Mouse (Mus musculus) B cell, adult 67 days (primary cell): ENCODE results near the gene Trim6. TPM values are rescaled to one million over a fixed set of nuclear protein-coding genes. Genes with fewer than 3 reads are reported as not detected.

Source experiments
- total RNA-seq, 2 experiments: library from RNA; stranded (reverse); gene quantifications; 4 replicates each; pipeline ENCODE4 v1.2.4; 2023

Trim6 gene
- under 1 TPM; 0.39 to 0.70 TPM for total RNA-seq

GRCm38 (mm10) chr7:104218701-104219569, at the start of gene Trim6:
Trim6 (plus strand) TSS chr7:104218793.

DNA sequence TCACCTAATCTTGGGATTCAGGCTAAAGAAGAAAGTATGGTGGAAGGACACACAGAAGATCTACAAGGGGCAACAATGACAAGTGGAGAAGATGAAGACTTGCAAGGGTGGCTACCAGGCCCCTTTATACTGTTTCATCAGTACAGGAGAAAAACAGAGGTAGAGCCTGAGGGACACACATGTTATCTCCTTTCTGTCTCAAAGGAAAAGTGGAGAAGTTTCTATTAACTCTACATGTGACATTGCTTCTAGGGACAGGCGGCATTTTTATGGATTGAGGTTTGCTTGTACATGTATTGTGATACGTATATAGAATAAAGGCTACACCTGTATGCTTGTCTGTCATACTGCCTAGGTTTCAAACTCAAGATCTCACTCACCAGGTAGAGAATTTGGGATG, 35.3 kb upstream of the Trim6 start, which contains the start of gene Olfr648:
Gene Olfr648 (minus strand): TSS at position 101 of the 400 bp plus-strand sequence.

GRCm38 (mm10) chr7:104195885-104196284, 22.7 kb upstream of the Trim6 start, which contains the start of gene Olfr649:
Olfr649 (minus strand) TSS chr7:104195985.

DNA sequence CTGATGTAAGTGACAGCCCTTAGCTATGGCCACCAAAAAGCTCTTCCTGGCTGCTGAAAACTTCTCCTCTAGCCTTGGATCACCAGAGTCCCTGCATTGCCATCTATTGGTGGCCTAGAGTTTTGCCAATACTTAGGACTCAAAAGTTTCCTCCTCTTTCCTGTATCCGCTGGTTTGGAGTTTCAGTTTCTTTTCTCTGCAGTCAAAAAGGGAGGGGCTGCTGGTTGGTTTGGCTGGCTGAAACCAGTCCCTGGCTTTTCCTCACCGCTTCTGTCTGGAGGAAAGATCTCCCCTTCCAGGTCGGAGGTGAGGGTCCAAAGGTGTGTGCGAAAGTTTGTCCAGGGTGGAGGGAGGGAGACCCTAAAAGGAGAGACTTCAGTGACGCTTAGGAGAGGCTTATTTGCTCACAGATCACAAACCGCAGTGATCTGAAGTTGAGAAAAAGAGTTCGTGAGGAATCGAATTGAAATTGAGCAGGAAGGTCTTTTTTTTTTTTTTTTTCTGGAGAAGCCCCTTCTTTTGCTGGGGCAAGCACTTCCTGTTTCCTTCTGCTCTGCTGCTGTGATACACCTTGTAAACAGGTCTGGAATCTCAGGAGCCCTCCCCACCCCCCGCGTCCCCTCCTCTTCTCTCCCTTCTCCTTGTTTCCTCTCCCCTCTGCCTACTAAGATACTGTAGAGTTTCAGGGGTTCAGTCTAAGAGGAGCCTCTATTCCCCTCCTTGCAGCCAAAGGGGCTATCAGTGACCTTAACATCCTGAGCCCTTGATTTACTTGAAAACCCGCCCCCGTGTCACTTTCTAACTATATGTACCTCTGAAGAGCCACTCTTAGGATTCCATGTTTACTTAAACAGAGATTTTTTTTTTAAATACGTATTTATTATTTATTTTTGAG, 25.9 kb downstream of the Trim6 start, which contains the start of gene Trim34a:
Gene Trim34a (plus strand): TSS at position 171 of the 895 bp plus-strand sequence.

Other genes with a start within 250 kb of the Trim6 start
- gene Olfr635, start 247.6 kb upstream of the Trim6 start, total RNA-seq: not detected
- gene Olfr638, start 220.0 kb upstream of the Trim6 start, total RNA-seq: not detected
- gene Olfr639, start 201.5 kb upstream of the Trim6 start, total RNA-seq: not detected
- gene Olfr640, start 193.2 kb upstream of the Trim6 start, total RNA-seq: not detected
- not detected for gene Olfr641, start 183.3 kb upstream of the Trim6 start, total RNA-seq
- gene Olfr642, start 166.1 kb upstream of the Trim6 start, total RNA-seq: not detected
- not detected for gene 4930516K23Rik, start 157.3 kb upstream of the Trim6 start, total RNA-seq
- not detected for gene Olfr644, start 146.9 kb upstream of the Trim6 start, total RNA-seq
- not detected for gene Olfr645, start 133.3 kb upstream of the Trim6 start, total RNA-seq
- not detected for gene Olfr646, start 113.9 kb upstream of the Trim6 start, total RNA-seq
- not detected for gene Ubqln5, start 89.0 kb upstream of the Trim6 start, total RNA-seq
- not detected for gene Olfr643, start 81.4 kb upstream of the Trim6 start, total RNA-seq
- gene Ubqln3, start 75.5 kb upstream of the Trim6 start, total RNA-seq: not detected
- gene Ubqlnl, start 68.2 kb upstream of the Trim6 start, total RNA-seq: not detected
- gene Olfm5, start 54.0 kb upstream of the Trim6 start, total RNA-seq: not detected
- not detected for gene Olfr648, start 35.4 kb upstream of the Trim6 start, total RNA-seq
- not detected for gene Olfr649, start 22.8 kb upstream of the Trim6 start, total RNA-seq
- 10 to 100 TPM; 67.2 to 84.3 TPM for gene Trim34a, start 25.7 kb downstream of the Trim6 start, total RNA-seq
- gene Trim5, start 69.3 kb downstream of the Trim6 start, total RNA-seq: 10 to 100 TPM; 30.7 to 37.6 TPM
- 100 to 1,000 TPM; 121 to 151 TPM for gene Trim12a, start 96.7 kb downstream of the Trim6 start, total RNA-seq
- 1 to 10 TPM; 3.5 to 4.3 TPM for gene Trim34b, start 110.7 kb downstream of the Trim6 start, total RNA-seq
- gene Trim12c, start 134.6 kb downstream of the Trim6 start, total RNA-seq: 10 to 100 TPM; 52.0 to 65.2 TPM
- 10 to 100 TPM; 27.6 to 36.8 TPM for gene Trim30b, start 151.1 kb downstream of the Trim6 start, total RNA-seq
- gene Trim30c, start 182.0 kb downstream of the Trim6 start, total RNA-seq: 1 to 10 TPM; 4.2 to 7.4 TPM
- 100 to 1,000 TPM in 1 of 2 experiments, 10 to 100 TPM in 1; 79.4 to 109 TPM for gene Trim30a, start 246.4 kb downstream of the Trim6 start, total RNA-seq